Mouse (Mus musculus) heart, embryonic 14.5 days (tissue): Measurements from ENCODE around the gene Bik. TPM values are rescaled to one million over a fixed set of nuclear protein-coding genes. Genes with fewer than 3 reads are reported as not detected.

Experiments used
- ATAC-seq: fragments of 200-750 bp; cut with Nextera tagmentation; 2 replicates; pipeline ENCODE4 v1.8.0; 2017; ENCODE audit warnings: low read depth, moderate TSS enrichment; ENCODE audit not compliant: insufficient number of reproducible peaks, insufficient read depth, low FRiP score
- H3K27ac ChIP-seq, 2 experiments: fragments of 200-500 bp in 1 of 2; fragments of 300-500 bp in 1 of 2; sonication (generic) in 1 of 2; replicated peaks in 1 of 2; 2 replicates each; pipeline ENCODE4 v1.5.1; 2012 to 2014; ENCODE audit warnings: low read depth in 2 of 2, low read length in 2 of 2, control low read depth in 1 of 2, mild to moderate bottlenecking in 1 of 2, mixed read lengths in 1 of 2; ENCODE audit not compliant: control insufficient read depth in 1 of 2, insufficient read depth in 1 of 2
- H3K27me3 ChIP-seq: fragments of 300-500 bp; sonication (generic); 2 replicates; pipeline ENCODE4 v1.6.1; 2014; ENCODE audit warnings: mild to moderate bottlenecking, low read length, control low read depth; ENCODE audit not compliant: control insufficient read depth, insufficient read depth
- H3K36me3 ChIP-seq: fragments of 300-500 bp; sonication (generic); 2 replicates; pipeline ENCODE4 v1.6.1; 2014; ENCODE audit warnings: mild to moderate bottlenecking, control low read depth, low read length, mixed read lengths; ENCODE audit not compliant: control insufficient read depth, insufficient read depth
- H3K4me1 ChIP-seq, 2 experiments: fragments of 200-500 bp in 1 of 2; fragments of 300-500 bp in 1 of 2; sonication (generic) in 1 of 2; 2 replicates each; pipeline ENCODE4 v1.6.1; 2012 to 2014; ENCODE audit warnings: low read length in 2 of 2, control low read depth in 1 of 2, mixed read lengths in 1 of 2; ENCODE audit not compliant: control insufficient read depth in 2 of 2, insufficient read depth in 2 of 2
- H3K4me2 ChIP-seq: fragments of 300-500 bp; sonication (generic); 2 replicates; pipeline ENCODE4 v1.6.1; 2014; ENCODE audit warnings: mild to moderate bottlenecking, low read length
- H3K4me3 ChIP-seq, 2 experiments: fragments of 200-500 bp in 1 of 2; fragments of 300-500 bp in 1 of 2; sonication (generic) in 1 of 2; 2 replicates each; pipeline ENCODE4 v1.5.1; 2012 to 2014; ENCODE audit warnings: low read length in 2 of 2, mild to moderate bottlenecking in 2 of 2, control low read depth in 1 of 2, low read depth in 1 of 2, moderate library complexity in 1 of 2; ENCODE audit not compliant: control insufficient read depth in 1 of 2, insufficient read depth in 1 of 2
- H3K9ac ChIP-seq: fragments of 300-500 bp; sonication (generic); 2 replicates; pipeline ENCODE4 v1.6.1; 2014; ENCODE audit warnings: mild to moderate bottlenecking, low read length
- H3K9me3 ChIP-seq: fragments of 300-500 bp; sonication (generic); 2 replicates; pipeline ENCODE4 v1.6.1; 2016; ENCODE audit warnings: low read length, control low read depth; ENCODE audit not compliant: control insufficient read depth
- WGBS: fragments of 180-500 bp; shearing (Covaris S2); extraction: QIAGEN DNeasy Blood & Tissue Kit; methylation state at CpG from one replicate; pipeline ENCODE4 v1.1.7; 2014; 5-methylcytosine and 5-hydroxymethylcytosine counted together
- polyA plus RNA-seq: library from polyadenylated mRNA; unstranded; fragments of >200 nt; fragmentation: Nextera tagmentation; extraction: Ambion mirVana; gene quantifications from 2 replicates; pipeline ENCODE4 v1.2.1, GENCODE M21; 2014

The Bik gene
- polyA plus RNA-seq, 1 experiment from 2014 or later: 37.2 TPM

DNA sequence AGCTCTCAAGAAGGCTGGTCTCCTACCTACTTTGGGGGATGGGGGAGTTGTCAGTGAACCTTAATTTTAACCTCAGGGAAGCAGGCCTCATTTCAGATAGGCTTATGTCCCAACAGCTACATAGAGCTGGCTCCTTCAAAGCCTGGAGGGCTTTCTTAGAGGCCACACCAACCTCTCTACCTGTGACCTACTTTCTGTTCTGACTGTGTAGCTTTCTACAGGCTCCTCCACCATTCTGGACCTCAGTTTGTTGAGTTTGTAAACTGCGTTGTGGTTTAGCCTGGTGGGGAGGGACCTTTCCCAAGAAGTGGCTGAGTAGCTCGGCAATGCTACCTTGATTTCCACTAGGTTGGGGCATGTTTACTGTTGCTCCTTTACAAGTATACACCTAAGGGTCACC is 1.1 kb downstream of the Bik start:
- Histone ChIP-seq H3K9me3 (no peaks in the 10 kb centered on the region), H3K27ac (no peak overlapping the region), H3K27me3 (no peaks in the 10 kb centered on the region), H3K9ac (peak overlapping the region; percentile 77), H3K4me3 (peak overlapping the region; percentile 69 to 71), H3K36me3 (peaks cover 19% of the 10 kb centered on the region), H3K4me1 (peaks cover 52 to 68% of the 10 kb centered on the region in 2 experiments), H3K4me2 (peak overlapping the region; percentile 71)
- WGBS: 57% methylated on average over 2 of the region's 2 CpGs
- ATAC-seq: no peak

DNA sequence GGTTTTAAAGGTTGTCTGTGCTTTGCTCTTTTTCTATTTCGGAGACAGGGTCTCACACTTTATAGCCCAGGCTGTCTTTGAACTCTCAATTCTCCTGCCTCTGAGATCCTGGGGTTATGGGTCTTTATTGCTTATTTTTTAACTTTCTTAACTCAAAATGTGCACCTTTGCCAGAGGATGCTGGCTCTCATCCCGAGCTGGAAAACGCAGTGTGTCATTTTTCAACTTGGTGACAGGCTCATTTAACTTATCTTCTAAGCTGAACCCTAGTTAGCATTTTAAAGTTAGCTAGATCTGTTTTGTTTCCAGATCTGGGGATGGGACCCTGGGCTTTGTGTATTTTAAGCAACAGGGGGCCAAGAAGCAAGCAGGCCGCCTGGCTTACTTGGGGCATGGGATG is 2.2 kb downstream of the Bik start:
- 34% methylated on average over 4 of the region's 4 CpGs for WGBS
- peaks cover 20% of the 10 kb centered on the region for H3K36me3 ChIP-seq
- H3K9ac ChIP-seq: no peak overlapping the region
- no peaks in the 10 kb centered on the region for H3K27me3 ChIP-seq
- ATAC-seq: no peak
- peak overlapping the region; percentile 71 for H3K4me2 ChIP-seq
- no peaks in the 10 kb centered on the region for H3K9me3 ChIP-seq
- peaks cover 45 to 61% of the 10 kb centered on the region in 2 experiments for H3K4me1 ChIP-seq
- peak overlapping the region in 1 of 2 experiments; percentile 24; a peak in 2 of 4 replicates for H3K27ac ChIP-seq
- no peak overlapping the region for H3K4me3 ChIP-seq

DNA sequence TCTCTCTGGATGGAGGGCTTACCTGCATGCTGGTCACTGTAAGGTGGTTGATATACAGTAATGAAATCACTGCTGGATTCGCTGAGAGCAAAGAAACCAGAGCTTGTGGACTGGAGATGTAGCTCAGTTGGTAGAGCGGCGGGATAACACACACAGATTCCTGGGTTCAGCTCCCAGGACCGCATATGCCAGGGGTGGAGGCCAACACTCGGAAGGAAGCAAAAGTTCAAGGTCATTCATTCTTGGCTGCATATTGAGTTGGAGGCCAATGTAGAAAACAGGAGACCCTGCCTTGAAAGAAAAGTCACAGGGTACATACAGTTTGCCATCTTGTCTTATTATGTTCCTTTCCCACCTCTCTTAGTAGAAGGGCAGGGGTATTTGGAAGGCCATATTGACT is 3.1 kb downstream of the Bik start:
- no peaks in the 10 kb centered on the region for H3K27me3 ChIP-seq
- H3K9me3 ChIP-seq: no peaks in the 10 kb centered on the region

DNA sequence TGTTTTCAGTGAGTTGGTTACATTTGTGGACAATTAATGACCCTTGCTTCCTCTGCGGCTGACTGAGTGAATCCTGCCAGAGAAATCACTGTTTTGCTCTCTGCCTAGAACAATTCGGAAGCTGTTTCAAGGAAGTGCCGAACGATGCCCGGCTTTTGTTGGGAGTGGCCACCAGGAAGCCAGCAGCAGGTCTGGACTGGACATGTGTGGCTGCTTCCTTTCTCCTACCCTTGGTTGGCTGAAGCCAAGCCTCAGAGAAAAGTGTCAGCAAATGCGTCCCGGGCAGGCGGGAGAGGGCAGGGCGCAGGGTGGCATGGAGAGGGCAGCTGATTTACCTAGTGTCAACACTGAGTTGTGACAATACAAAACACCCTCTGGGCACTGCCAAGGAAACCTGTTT is 3.6 kb downstream of the Bik start:
- Histone ChIP-seq H3K27me3 (no peaks in the 10 kb centered on the region), H3K9ac (no peak overlapping the region), H3K27ac (peak overlapping the region; percentile 52 to 59), H3K36me3 (peaks cover 23% of the 10 kb centered on the region), H3K4me1 (peaks cover 38 to 61% of the 10 kb centered on the region in 2 experiments), H3K4me2 (peak overlapping the region; percentile 71; the same call in 1 of the 2 replicates), H3K9me3 (no peaks in the 10 kb centered on the region), H3K4me3 (no peak overlapping the region)
- ATAC-seq: no peak
- 73% methylated on average over 9 of the region's 9 CpGs for WGBS

More for the DNA sequence above, 3.1 kb downstream of the Bik start:
- H3K4me1 ChIP-seq: peaks cover 38 to 61% of the 10 kb centered on the region in 2 experiments
- no peak overlapping the region for H3K9ac ChIP-seq
- H3K4me3 ChIP-seq: no peak overlapping the region
- peaks cover 23% of the 10 kb centered on the region for H3K36me3 ChIP-seq
- peak overlapping the region; percentile 71 for H3K4me2 ChIP-seq
- 65% methylated on average over 5 of the region's 5 CpGs for WGBS
- ATAC-seq: no peak
- peak overlapping the region; percentile 4 to 59; a peak in 3 of 4 replicates for H3K27ac ChIP-seq

DNA sequence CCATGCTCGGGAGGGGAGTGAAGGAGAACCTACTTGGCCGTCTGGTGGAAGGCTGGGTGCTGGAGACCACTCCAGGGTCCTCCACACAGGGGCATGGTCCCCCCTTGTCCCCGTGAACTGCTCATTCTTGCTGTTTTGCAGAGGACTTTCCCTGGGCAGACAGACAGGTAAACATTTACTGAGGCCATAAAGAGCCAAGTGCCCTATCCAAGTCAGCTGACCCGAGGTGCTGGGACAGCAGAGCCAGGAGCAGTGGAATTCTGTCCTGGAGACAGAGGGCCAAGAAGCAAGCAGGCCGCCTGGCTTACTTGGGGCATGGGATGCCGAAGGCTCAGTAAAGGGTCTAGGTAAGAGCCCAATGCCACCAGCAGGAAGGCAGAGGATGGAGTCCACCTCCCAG is 4.0 kb downstream of the Bik start:
- peaks cover 38 to 61% of the 10 kb centered on the region in 2 experiments for H3K4me1 ChIP-seq
- ATAC-seq: no peak

DNA sequence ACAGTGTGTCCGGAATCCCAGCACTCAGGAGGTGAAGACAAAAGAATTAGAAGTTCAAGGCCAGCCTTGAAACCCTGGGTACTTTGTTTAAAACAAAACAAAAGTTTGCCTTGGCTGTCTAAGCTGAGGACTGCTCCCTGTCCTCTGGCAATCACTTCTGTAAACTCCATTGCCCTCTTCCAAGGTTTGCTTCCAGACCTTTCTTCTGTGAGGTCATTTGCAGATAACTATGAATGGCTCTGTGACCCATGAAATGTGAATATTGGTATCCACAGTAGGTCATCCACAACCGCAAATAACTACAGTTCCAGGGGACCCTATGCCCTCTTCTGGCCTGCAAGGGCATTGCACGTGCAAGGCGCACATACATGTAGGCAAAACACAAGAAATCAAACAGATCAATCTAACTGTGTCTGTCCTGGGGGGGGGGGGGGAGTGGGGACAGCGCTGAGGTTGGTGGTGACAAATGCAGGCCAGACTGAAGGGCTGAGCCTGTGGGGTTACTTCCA is 5.4 kb downstream of the Bik start:
- H3K9ac ChIP-seq: no peak overlapping the region
- H3K27ac ChIP-seq: no peak overlapping the region
- no peak overlapping the region for H3K4me2 ChIP-seq
- H3K9me3 ChIP-seq: no peaks in the 10 kb centered on the region
- no peak overlapping the region for H3K4me3 ChIP-seq
- H3K4me1 ChIP-seq: peaks cover 38 to 62% of the 10 kb centered on the region in 2 experiments
- H3K36me3 ChIP-seq: peaks cover 23% of the 10 kb centered on the region
- H3K27me3 ChIP-seq: no peaks in the 10 kb centered on the region
- ATAC-seq: no peak
- 76% methylated on average over 5 of the region's 5 CpGs for WGBS

More for the DNA sequence above, 4.0 kb downstream of the Bik start:
- Histone ChIP-seq H3K36me3 (peaks cover 23% of the 10 kb centered on the region), H3K27me3 (no peaks in the 10 kb centered on the region), H3K4me3 (no peak overlapping the region), H3K4me2 (no peak overlapping the region), H3K9me3 (no peaks in the 10 kb centered on the region), H3K27ac (peak overlapping the region; percentile 52 to 59), H3K9ac (no peak overlapping the region)
- WGBS: 70% methylated on average over 6 of the region's 6 CpGs

DNA sequence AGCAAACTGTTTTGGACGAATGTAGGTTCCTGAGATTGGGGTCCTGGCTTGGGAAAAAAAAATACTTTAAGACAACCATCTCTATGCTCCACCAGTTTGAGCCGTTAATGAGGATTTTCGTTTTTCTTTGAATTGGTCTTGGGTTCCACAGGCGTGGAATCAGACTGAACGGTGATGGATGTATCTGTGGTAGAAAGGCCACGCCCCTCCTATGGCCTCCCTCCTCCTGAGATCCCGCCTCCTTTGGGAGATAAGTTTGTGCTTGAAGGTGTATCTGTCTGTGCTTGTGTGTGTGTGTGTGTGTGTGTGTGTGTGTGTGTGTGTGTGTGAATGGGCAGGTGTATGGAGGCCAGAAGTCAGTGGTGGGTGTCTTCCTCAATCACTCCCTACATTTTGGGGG is 5.9 kb downstream of the Bik start:
- WGBS: 82% methylated on average over 7 of the region's 7 CpGs
- Histone ChIP-seq H3K27ac (no peak overlapping the region), H3K4me1 (peaks cover 38 to 57% of the 10 kb centered on the region in 2 experiments)

More for the DNA sequence above, 5.9 kb downstream of the Bik start:
- H3K27me3 ChIP-seq: no peaks in the 10 kb centered on the region
- H3K9ac ChIP-seq: no peak overlapping the region
- no peak for ATAC-seq
- no peak overlapping the region for H3K4me3 ChIP-seq
- H3K9me3 ChIP-seq: no peaks in the 10 kb centered on the region
- no peak overlapping the region for H3K4me2 ChIP-seq
- H3K36me3 ChIP-seq: peaks cover 25% of the 10 kb centered on the region
